ENCODE assay signal across 8 mouse cellular contexts in genomic region chr3:143379193-143379592, GRCm38 (mm10).
DNase-seq lines count a peak whose midpoint lies in the region; ATAC-seq and TF ChIP-seq lines count a peak whose summit lies in the region.

No protein-coding gene starts in this region.

- H3K4me3 ChIP-seq in heart, embryonic 15.5 days: no peak overlapping the region
- H3K4me3 ChIP-seq in liver, embryonic 11.5 days (ENCODE audit: low read depth, low read length): no peak overlapping the region
- H3K4me3 ChIP-seq in neural tube, embryonic 12.5 days: no peak overlapping the region
- no peak overlapping the region for H3K4me3 ChIP-seq in testis, adult 2 months (ENCODE audit: control insufficient read depth, low read depth, low read length)

- 0 out of 2 replicates have a peak, but pooled peaks have one; percentile 35 for ATAC-seq in heart, embryonic 15.5 days (replicated peaks; ENCODE audit: insufficient number of reproducible peaks, insufficient read depth, low FRiP score, low read depth)
- ATAC-seq in liver, embryonic 11.5 days (replicated peaks; ENCODE audit: low FRiP score): peak; percentile 74
- ATAC-seq in neural tube, embryonic 12.5 days (ENCODE audit: low FRiP score, low read depth): peak; percentile 81

- no peak overlapping the region for H3K9ac ChIP-seq in heart, embryonic 15.5 days
- H3K9ac ChIP-seq in liver, embryonic 11.5 days (ENCODE audit: low read depth, low read length): no peak overlapping the region
- no peak overlapping the region for H3K9ac ChIP-seq in neural tube, embryonic 12.5 days

- no peaks in the 10 kb centered on the region for H3K27me3 ChIP-seq in heart, embryonic 15.5 days
- no peaks in the 10 kb centered on the region for H3K27me3 ChIP-seq in liver, embryonic 11.5 days (replicated peaks; ENCODE audit: control insufficient read depth, insufficient read depth, low read length)
- H3K27me3 ChIP-seq in neural tube, embryonic 12.5 days (replicated peaks): no peaks in the 10 kb centered on the region
- no peaks in the 10 kb centered on the region for H3K27me3 ChIP-seq in testis, adult 2 months (ENCODE audit: control insufficient read depth, insufficient read depth, low read length)

- H3K36me3 ChIP-seq in heart, embryonic 15.5 days: no peaks in the 10 kb centered on the region
- H3K36me3 ChIP-seq in liver, embryonic 11.5 days (ENCODE audit: control insufficient read depth, insufficient read depth, low read length): no peaks in the 10 kb centered on the region
- H3K36me3 ChIP-seq in neural tube, embryonic 12.5 days: no peaks in the 10 kb centered on the region
- H3K36me3 ChIP-seq in testis, adult 2 months (ENCODE audit: control insufficient read depth, insufficient read depth, low read length): no peaks in the 10 kb centered on the region

- no peak overlapping the region for H3K27ac ChIP-seq in heart, embryonic 15.5 days
- no peak overlapping the region for H3K27ac ChIP-seq in liver, embryonic 11.5 days (ENCODE audit: low read depth, low read length)
- H3K27ac ChIP-seq in neural tube, embryonic 12.5 days: no peak overlapping the region
- no peak overlapping the region for H3K27ac ChIP-seq in testis, adult 2 months (ENCODE audit: control insufficient read depth, insufficient read depth, low read depth, low read length)

- no peaks in the 10 kb centered on the region for H3K9me3 ChIP-seq in heart, embryonic 15.5 days (replicated peaks)
- H3K9me3 ChIP-seq in liver, embryonic 11.5 days (ENCODE audit: control insufficient read depth, low read length): no peaks in the 10 kb centered on the region
- H3K9me3 ChIP-seq in neural tube, embryonic 12.5 days: no peaks in the 10 kb centered on the region

- no peak overlapping the region; the same call in 1 of the 2 replicates for H3K4me2 ChIP-seq in heart, embryonic 15.5 days
- H3K4me2 ChIP-seq in liver, embryonic 11.5 days: no peak overlapping the region
- no peak overlapping the region for H3K4me2 ChIP-seq in neural tube, embryonic 12.5 days (replicated peaks)

- peak; percentile 85 for DNase-seq in 3T3-L1 (ENCODE audit: low read depth, low spot score)
- peak; percentile 23 to 44 for DNase-seq in adrenal gland, postnatal 4 days (ENCODE audit: low spot score in 2 of 2)
- DNase-seq in fibroblast of lung, adult 2 months (ENCODE audit: low read depth): peak; percentile 24
- DNase-seq in kidney, postnatal 10 days: peak; percentile 84
- peak; percentile 45 for DNase-seq in liver, embryonic 11.5 days (ENCODE audit: low spot score)

- peak; percentile 68; the same call in 1 of the 2 replicates for TF ChIP-seq CTCF in testis, adult 2 months (IDR thresholded peaks at IDR 0.05; ENCODE audit: control insufficient read depth, insufficient read depth, insufficient replicate concordance, low read depth, low read length)

- 8% methylated on average over 13 of the region's 13 CpGs for WGBS in heart, embryonic 15.5 days
- 12% methylated on average over 13 of the region's 13 CpGs for WGBS in liver, embryonic 11.5 days
- WGBS in neural tube, embryonic 12.5 days: 19% methylated on average over 13 of the region's 13 CpGs

- TF ChIP-seq POLR2A in testis, adult 2 months (IDR thresholded peaks at IDR 0.05; ENCODE audit: control insufficient read depth, low read depth, low read length): no peak

- no peaks in the 10 kb centered on the region for H3K4me1 ChIP-seq in heart, embryonic 15.5 days (replicated peaks)
- no peaks in the 10 kb centered on the region for H3K4me1 ChIP-seq in liver, embryonic 11.5 days (replicated peaks; ENCODE audit: control insufficient read depth, insufficient read depth, low read length)
- H3K4me1 ChIP-seq in neural tube, embryonic 12.5 days: no peaks in the 10 kb centered on the region
- no peaks in the 10 kb centered on the region for H3K4me1 ChIP-seq in testis, adult 2 months (ENCODE audit: control insufficient read depth, insufficient read depth, low read length)

Comparison
In these comparisons a context has a peak if more than half of its experiments do, and no peak if none do; other contexts are left out.
1. DNase-seq: peak in every context shown above with its lines; median percentile 85 in 3T3-L1; 84 in kidney, postnatal 10 days; 45 in liver, embryonic 11.5 days; 34 in adrenal gland, postnatal 4 days; 24 in fibroblast of lung, adult 2 months.